Mouse (Mus musculus) stomach, embryonic 15.5 days (tissue): Measurements from ENCODE around the gene Rad51. TPM values are rescaled to one million over a fixed set of nuclear protein-coding genes. Genes with fewer than 3 reads are reported as not detected.

Experiments used
- ATAC-seq: fragments of 200-750 bp; cut with Nextera tagmentation; 2 replicates; pipeline ENCODE4 v1.8.0; 2017; ENCODE audit warnings: low read depth, moderate number of reproducible peaks, moderate TSS enrichment; ENCODE audit not compliant: insufficient read depth, low FRiP score
- H3K27ac ChIP-seq: fragments of 300-500 bp; sonication (generic); 2 replicates; pipeline ENCODE4 v1.5.1; 2015; ENCODE audit warnings: mild to moderate bottlenecking, inconsistent platforms
- H3K27me3 ChIP-seq: fragments of 300-500 bp; sonication (generic); replicated peaks from 2 replicates; pipeline ENCODE4 v1.6.1; 2015; ENCODE audit warnings: inconsistent platforms
- H3K36me3 ChIP-seq: fragments of 300-500 bp; sonication (generic); 2 replicates; pipeline ENCODE4 v1.6.1; 2015; ENCODE audit warnings: inconsistent platforms
- H3K4me1 ChIP-seq: fragments of 300-500 bp; sonication (generic); 2 replicates; pipeline ENCODE4 v1.6.1; 2015; ENCODE audit warnings: inconsistent platforms
- H3K4me2 ChIP-seq: fragments of 300-500 bp; sonication (generic); 2 replicates; pipeline ENCODE4 v1.6.1; 2015; ENCODE audit warnings: mild to moderate bottlenecking, inconsistent platforms
- H3K4me3 ChIP-seq: fragments of 300-500 bp; sonication (generic); replicated peaks from 2 replicates; pipeline ENCODE4 v1.5.1; 2015; ENCODE audit warnings: inconsistent platforms
- H3K9ac ChIP-seq: fragments of 300-500 bp; sonication (generic); 2 replicates; pipeline ENCODE4 v1.6.1; 2015; ENCODE audit warnings: inconsistent platforms
- H3K9me3 ChIP-seq: fragments of 300-500 bp; sonication (generic); 2 replicates; pipeline ENCODE4 v1.6.1; 2016; ENCODE audit warnings: inconsistent platforms
- WGBS: fragments of 180-500 bp; shearing (Covaris S2); methylation state at CpG from one replicate; pipeline ENCODE4 v1.1.7; 2015; 5-methylcytosine and 5-hydroxymethylcytosine counted together
- polyA plus RNA-seq: library from polyadenylated mRNA; unstranded; fragments of >200 nt; fragmentation: Nextera tagmentation; extraction: Ambion mirVana; gene quantifications from 2 replicates; pipeline ENCODE4 v1.2.1, GENCODE M21; 2015

Gene Rad51
- polyA plus RNA-seq, 1 experiment from 2014 or later, result 42.1 TPM

DNA sequence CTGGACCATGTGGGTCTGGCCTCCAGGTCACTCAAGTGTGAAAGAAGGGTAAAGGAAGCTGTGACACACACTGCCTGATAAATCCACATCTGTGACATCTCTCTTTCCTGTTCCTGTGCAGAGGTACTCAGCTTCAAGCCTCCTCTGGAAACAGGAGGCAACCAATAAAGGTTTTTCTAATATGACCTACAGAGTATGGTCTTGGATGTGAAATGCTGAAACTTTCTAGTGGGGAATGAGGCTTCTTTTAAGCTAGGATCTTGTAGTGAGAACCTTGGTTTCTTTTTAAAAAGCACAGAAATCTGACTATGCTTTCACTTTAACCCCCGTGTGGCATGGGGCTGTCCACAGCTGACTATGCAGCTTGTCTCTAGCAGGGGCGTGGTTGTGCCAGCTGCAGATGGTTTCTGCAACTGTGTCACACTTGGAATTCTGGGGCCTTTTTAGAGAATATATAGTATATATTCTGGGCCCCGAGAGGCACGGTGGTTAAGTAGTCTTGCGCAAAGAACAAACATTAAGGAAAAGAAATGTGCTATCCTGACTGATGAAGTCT, 64.9 kb downstream of the Rad51 start:
- H3K4me1 ChIP-seq, result peaks cover 9% of the 10 kb centered on the region; the same call in 1 of the 2 replicates
- H3K36me3 ChIP-seq, result peaks cover 8% of the 10 kb centered on the region; the same call in 1 of the 2 replicates
- 84% methylated on average over 5 of the region's 5 CpGs for WGBS
- no peaks in the 10 kb centered on the region for H3K9me3 ChIP-seq
- H3K4me2 ChIP-seq, result no peak overlapping the region
- no peak overlapping the region for H3K27ac ChIP-seq
- ATAC-seq, result no peak
- H3K4me3 ChIP-seq, result no peak overlapping the region
- no peak overlapping the region for H3K9ac ChIP-seq
- H3K27me3 ChIP-seq, result no peaks in the 10 kb centered on the region

DNA sequence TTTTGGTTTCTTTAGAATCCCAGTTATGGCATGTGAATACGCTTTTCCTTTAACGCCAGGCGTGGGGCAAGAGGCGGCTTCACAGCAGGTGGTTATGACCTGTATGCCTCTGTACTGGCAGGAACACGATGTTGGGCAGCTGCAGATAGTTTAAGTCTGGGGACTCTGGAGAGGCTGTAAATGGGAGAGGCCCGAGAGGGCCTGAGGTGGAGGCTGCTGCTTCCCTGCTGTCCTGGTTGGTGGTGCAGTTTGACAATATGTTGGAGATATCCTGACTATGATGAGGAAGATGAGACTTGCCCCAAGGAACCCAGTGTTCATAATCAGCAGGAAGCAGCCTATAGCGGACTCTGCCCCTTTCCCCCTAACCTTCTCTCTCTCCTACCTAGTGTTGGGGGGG, 70.3 kb downstream of the Rad51 start:
- no peak overlapping the region for H3K4me3 ChIP-seq
- no peak overlapping the region for H3K4me2 ChIP-seq
- H3K27ac ChIP-seq, result no peak overlapping the region
- H3K9me3 ChIP-seq, result no peaks in the 10 kb centered on the region
- no peak overlapping the region for H3K9ac ChIP-seq
- no peaks in the 10 kb centered on the region for H3K4me1 ChIP-seq
- no peak for ATAC-seq
- WGBS, result 89% methylated on average over 7 of the region's 7 CpGs
- peaks cover 20% of the 10 kb centered on the region for H3K36me3 ChIP-seq
- H3K27me3 ChIP-seq, result no peaks in the 10 kb centered on the region

DNA sequence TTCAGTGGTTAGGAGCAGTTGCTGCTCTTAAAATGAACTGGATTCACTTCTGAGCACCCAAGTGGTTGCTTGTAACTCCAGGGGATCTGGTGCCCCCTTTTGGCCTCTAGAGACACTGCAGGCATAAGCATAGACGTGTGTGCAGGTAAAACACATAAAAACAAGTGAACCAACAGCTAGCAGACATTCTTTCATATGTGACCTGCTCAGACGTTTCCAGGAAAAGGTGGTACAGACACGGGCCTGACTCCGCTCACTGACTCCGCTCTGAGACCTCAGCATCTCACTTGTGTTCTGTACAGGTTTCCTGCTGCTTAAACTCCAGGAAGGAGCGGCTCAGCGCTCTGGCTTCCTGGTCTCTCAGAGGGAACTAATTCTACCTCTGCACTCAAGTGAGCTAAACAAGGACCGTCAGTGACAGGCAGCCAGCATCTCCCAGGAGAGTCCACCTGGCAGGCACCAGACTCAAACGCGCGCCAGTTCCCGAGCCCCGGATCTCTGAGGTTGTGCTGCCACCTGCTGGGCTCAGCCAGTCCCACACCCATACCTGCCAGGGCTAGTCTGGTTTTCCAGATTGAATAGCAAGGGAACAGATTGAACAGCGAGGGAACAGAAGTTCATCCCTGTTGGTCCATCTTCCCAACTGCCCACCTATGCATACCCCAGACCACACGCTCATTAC, 76.6 kb downstream of the Rad51 start:
- Histone ChIP-seq H3K9me3 (no peaks in the 10 kb centered on the region), H3K4me1 (no peaks in the 10 kb centered on the region), H3K27ac (no peak overlapping the region), H3K9ac (no peak overlapping the region), H3K27me3 (no peaks in the 10 kb centered on the region), H3K4me2 (peak overlapping the region; percentile 68), H3K4me3 (peak overlapping the region; percentile 31), H3K36me3 (peaks cover 8% of the 10 kb centered on the region; the same call in 1 of the 2 replicates)
- 8% methylated on average over 15 of the region's 15 CpGs for WGBS
- ATAC-seq, result peak; percentile 83

DNA sequence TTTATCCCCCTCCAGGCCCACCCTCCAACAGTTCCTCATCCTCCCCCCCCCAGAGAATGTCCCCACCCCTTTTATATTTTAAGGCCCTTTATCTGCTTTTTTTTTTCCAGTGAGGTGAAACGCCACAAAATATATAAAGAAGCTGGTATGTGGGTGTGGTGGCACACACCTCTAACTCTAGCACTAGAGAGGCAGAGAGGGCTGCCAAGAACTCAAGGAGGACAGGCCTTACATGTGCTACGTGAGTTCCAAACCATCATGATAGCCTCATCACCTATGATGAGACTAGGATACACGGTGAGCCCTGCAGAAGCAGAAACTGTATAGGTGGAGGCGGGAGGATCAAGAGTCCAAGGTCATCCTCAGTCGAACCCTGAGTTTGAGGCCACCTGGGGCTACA, 78.4 kb downstream of the Rad51 start:
- Histone ChIP-seq H3K27me3 (no peaks in the 10 kb centered on the region), H3K4me2 (no peak overlapping the region), H3K9me3 (no peaks in the 10 kb centered on the region), H3K4me1 (no peaks in the 10 kb centered on the region), H3K36me3 (no peaks in the 10 kb centered on the region), H3K4me3 (no peak overlapping the region), H3K27ac (no peak overlapping the region), H3K9ac (no peak overlapping the region)
- WGBS, result 65% methylated on average over 5 of the region's 5 CpGs
- ATAC-seq, result no peak

DNA sequence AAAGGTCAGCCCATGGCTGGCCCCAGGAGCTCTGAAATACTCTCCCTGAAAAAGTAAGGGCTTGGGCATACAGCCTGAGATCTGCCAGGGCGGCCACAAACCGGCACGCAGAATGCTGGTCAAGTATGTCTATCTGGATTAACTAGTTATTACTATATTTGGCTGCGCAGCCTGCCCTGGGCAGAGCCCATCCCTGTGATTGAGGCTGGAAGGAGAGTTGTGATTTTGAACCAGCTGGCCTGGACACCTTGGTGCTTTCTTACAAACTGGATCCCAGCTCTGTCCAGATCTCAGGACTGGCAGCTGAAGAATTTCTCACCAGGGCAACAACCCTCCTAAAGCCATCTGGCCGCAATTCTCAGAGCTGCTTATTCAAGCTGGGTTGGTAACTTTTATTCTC, 81.5 kb downstream of the Rad51 start:
- no peak overlapping the region for H3K27ac ChIP-seq
- H3K36me3 ChIP-seq, result no peaks in the 10 kb centered on the region
- H3K4me1 ChIP-seq, result 0 out of 2 replicates have a peak, but pooled peaks cover 2% of the 10 kb centered on the region
- H3K4me2 ChIP-seq, result no peak overlapping the region
- 83% methylated on average over 5 of the region's 5 CpGs for WGBS
- H3K9me3 ChIP-seq, result no peaks in the 10 kb centered on the region
- ATAC-seq, result no peak
- no peak overlapping the region for H3K9ac ChIP-seq
- H3K27me3 ChIP-seq, result no peaks in the 10 kb centered on the region
- H3K4me3 ChIP-seq, result no peak overlapping the region

DNA sequence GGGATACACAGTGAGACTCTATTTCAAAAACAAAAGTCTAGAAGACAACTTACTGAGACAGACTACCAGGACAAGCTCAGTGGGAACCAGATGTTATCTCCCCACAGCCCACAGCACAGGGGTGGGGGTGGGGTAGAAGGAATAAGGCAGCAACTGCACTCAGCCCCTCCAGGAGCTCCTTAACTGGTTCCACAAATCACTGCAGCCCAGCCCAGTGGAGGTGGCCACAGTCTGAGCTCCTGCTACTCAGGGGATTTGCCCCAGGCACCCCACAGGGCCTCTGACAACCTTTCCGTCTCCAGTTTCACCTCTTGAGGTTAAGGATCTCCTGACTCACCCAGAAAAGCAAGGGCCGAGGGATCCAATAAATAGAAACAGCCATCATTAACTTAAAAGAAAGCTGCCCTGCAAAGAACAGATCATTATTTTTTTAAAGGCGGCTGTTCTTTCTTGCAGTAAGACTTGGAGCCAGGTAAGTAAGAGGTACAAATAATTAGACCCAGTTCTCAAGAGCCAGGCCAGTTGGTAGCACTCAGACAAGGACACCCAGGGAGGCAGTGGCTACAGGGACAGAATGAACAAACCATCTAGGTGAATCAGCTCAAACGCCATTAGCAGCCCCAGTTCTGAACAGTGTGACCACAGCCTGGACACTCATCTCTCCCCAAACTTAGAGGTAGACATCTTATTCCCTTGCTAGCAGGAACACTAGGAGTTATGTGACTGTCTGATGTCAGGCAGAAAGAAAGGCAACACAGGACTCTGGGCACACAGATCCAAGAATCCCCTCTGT, 83.9 kb downstream of the Rad51 start:
- Histone ChIP-seq H3K27ac (no peak overlapping the region), H3K4me2 (no peak overlapping the region), H3K4me3 (no peak overlapping the region), H3K4me1 (0 out of 2 replicates have a peak, but pooled peaks cover 2% of the 10 kb centered on the region), H3K9me3 (no peaks in the 10 kb centered on the region), H3K36me3 (no peaks in the 10 kb centered on the region), H3K9ac (no peak overlapping the region), H3K27me3 (no peaks in the 10 kb centered on the region)
- no peak for ATAC-seq
- WGBS, result 56% methylated on average over 4 of the region's 4 CpGs

Other genes with a start within 250 kb of the Rad51 start
- gene Bahd1, start 212.4 kb upstream of the Rad51 start, polyA plus RNA-seq, result 5.7 TPM in 2 replicates
- gene Chst14, start 186.3 kb upstream of the Rad51 start, polyA plus RNA-seq, result 26.3 and 26.9 TPM in 2 replicates
- 22.3 and 24.7 TPM in 2 replicates for gene Ccdc32, start 83.4 kb upstream of the Rad51 start, polyA plus RNA-seq
- gene Rpusd2, start 78.0 kb upstream of the Rad51 start, polyA plus RNA-seq, result 3.9 and 4.1 TPM in 2 replicates
- gene Knl1, start 65.7 kb upstream of the Rad51 start, polyA plus RNA-seq, result 52.2 and 57.6 TPM in 2 replicates
- 36.6 and 40.5 TPM in 2 replicates for gene Rmdn3, start 44.2 kb downstream of the Rad51 start, polyA plus RNA-seq
- 9.2 and 16.4 TPM in 2 replicates for gene Gchfr, start 55.0 kb downstream of the Rad51 start, polyA plus RNA-seq
- 0.90 and 1.1 TPM in 2 replicates for gene Gm14137, start 61.7 kb downstream of the Rad51 start, polyA plus RNA-seq
- 48.7 and 58.0 TPM in 2 replicates for gene Zfyve19, start 95.8 kb downstream of the Rad51 start, polyA plus RNA-seq
- gene Dnajc17, start 96.0 kb downstream of the Rad51 start, polyA plus RNA-seq, result 18.5 and 19.4 TPM in 2 replicates
- 3.0 and 4.4 TPM in 2 replicates for gene Ppp1r14d, start 117.1 kb downstream of the Rad51 start, polyA plus RNA-seq
- 74.8 and 80.2 TPM in 2 replicates for gene Spint1, start 124.6 kb downstream of the Rad51 start, polyA plus RNA-seq
- 27.1 and 28.4 TPM in 2 replicates for gene Rhov, start 158.5 kb downstream of the Rad51 start, polyA plus RNA-seq
- gene Vps18, start 175.9 kb downstream of the Rad51 start, polyA plus RNA-seq, result 16.4 and 18.0 TPM in 2 replicates
- gene Dll4, start 213.0 kb downstream of the Rad51 start, polyA plus RNA-seq, result 7.0 and 8.7 TPM in 2 replicates
- 1.6 TPM in 2 replicates for gene Chac1, start 238.4 kb downstream of the Rad51 start, polyA plus RNA-seq